Mouse (Mus musculus): ENCODE data around the gene Ubxn10.
A peak's percentile ranks its signal among the peaks of the same experiment; 100 is the strongest.

Gene Ubxn10

DNA sequence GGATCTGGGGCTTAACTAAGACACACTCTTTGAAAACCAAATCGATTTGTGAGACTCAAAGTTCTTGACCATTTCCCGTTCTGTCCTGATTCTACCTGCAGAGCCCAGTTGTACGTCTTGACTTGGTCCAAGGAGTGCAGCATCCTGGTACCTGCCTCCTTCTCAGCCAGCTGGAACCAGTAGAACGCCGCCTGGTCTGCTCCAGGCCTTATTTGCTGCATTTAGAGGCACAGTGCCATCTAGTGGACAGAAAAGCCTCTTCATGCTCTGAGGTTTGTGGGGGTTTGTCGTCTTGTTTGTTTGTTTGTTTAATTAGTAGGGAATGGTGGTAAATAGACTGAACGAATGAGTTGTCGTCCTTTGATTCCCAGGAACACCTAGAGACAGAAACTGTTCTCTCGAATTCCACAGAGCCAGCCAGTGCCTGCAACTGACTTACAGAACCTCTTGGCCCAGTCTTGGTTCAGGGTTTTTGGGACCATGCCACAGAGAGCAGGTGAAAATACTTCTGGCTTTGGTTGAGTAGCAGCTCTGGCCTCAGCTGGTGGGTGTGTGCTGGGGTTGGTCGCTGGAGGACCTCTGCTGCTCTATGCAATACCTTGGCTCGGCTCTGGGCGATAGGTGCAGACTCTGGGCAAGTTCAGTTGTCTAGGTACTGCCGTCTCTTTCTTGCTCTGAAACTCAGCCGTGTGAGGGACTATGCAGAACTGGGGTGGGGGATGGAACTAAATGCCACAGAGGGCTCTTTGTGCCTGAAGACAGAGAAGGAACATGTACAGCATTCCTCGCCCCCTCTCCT lies 36.6 kb downstream of the Ubxn10 start:
- peak; percentile 86 to 91 for DNase-seq

DNA sequence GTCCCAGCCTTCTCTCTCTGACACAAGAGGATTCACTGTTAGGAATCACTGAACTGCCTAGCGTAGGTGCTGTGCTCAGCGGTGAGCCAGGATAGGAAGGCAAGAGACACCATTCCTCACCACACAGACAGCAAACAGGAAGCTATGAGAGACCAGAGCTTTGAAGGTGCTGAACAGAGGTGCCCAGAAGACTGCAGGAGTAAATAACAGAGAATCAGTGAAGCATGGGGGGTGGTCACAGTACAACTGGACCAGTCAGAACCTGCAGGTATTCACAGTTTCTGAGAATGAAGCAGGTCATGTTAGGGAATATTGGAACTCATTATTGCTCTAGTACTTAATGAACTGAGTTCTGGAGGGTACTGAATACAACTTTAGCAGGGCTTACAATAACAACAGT lies 38.7 kb downstream of the Ubxn10 start:
- no peak for DNase-seq

DNA sequence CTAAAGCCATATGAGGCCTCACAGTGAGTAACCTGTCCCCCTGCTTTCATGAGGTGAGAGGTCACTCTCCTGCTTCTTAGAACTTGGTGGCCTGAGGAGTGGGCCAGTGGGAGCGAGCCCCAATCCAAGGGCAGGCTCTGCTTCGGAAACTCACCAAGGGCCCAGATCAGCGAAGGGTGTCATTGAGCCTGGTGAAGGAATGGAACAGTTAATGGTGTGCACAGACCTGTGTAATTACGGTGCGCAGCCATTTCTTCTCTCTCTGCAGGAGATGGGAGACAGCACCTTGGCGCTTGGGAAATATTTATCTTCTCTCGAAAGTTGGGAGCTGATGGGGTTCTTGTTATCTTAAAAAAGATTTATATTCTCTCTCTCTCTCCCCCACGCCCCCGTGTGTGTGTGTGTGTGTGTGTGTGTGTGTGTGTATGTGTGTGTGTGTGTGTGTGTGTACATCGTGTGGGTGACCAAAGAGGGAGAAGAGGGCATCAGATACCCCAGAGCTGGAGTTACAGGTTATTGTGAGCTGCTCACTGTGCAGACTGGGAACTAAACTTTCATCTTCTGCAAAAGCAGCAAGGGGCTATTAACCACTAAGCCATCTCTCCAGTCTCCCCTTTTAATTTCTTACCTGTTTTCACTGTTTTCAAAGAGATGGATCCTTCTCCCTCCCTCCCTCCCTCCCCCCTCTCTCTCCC lies 39.7 kb downstream of the Ubxn10 start:
- no peak for DNase-seq

DNA sequence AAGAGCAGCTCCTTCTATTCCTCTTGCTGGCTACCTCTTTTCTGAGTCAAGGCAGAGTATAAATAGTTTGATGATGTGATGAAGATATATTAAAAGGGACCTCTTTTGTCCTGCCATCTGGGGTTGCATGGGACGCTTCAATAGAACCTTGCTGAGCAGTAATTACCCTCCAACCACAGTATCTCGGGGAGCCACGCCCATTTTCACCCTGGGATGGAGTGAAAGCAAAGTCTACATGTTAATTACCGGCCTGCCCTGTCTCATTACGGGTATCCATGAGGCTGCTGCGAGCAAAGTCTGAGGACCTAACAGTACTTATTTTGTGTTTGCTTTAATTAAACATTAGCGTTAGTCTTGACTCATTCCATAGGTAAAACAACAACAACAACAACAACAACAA lies 40.2 kb downstream of the Ubxn10 start:
- no peak for DNase-seq

DNA sequence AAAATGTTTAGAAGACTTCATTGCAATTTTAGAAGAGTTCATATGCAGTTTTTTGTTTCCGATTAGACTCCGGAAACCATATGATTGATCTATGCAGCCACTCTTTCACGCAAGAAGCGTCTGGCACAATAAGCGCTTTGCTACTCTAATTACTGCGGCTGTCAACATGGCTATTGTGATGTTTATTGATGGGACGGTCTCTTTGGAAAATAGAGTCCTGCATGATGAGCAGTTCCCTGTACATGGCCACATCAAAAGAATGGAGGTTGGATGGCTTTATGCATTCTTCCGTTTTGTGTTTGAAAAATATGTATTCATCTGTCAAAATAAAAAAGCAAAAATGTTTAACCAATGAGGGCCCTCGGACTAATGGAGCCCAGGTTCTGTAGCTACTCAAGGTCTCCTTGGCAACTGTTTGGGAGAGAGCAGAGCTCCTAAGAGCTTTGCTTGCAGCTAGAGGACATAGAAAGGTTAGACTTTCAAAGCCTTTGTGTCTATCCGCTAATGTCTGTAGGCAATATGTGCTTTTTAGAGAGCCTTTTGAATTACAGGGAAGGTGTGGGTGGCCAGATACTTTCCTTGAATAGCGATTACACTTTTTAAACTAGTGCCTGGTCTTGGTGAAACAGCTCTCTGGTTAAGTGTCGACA lies 43.8 kb downstream of the Ubxn10 start:
- no peak for DNase-seq

DNA sequence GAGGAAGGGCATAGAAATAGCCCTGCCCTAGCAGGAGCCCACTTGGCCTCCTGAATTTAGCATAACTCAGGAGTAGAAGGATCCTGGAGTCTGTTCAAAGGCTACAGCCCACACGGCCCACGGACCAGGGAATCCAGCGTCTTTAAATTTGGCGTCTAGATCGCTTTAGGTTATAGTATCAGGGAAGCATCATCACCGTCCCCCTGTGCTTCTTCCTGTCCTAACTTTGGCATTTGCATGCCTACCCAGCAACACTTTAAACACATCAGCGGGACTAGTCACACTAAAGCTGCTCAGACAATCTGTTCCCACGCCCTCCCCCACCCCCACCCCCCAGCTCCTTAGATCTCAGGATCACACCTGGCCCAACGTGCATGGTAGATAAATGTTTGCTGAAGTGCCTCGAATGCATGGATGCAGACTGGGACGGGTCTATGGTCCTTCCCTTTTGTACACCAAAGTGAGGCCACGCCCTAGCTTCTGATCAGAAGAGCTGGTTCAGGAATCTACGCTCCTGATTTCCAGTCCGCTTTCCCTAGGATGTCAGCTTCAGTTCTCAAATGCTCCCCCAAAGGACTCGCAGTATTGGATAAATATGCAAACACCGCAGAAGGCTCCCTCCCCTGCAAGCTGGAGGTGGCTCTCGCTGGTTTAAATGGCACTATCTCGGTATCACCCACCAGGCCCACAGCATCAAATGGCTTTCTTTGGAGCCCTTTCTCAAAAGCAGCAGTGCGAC lies 45.4 kb downstream of the Ubxn10 start:
- DNase-seq, result no peak

DNA sequence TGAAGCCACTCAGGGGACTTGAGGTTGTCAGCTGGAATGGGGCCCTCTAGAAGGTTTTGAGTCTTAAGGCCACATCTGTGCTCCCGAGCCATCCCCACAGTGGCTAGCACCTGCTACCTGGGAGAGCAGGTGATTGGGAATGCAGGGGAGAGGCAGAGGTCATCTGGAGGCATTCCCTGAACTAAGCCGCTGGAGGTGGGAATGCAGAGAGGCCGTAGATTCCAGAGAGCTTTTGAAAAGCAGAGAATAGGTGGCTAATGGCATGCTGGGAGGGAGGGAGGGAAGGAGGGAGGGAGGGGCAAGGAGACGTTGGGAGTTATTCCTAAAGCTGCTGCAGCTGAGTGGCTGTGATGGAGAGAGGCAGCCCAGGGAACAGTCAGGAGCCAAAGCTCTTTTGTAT lies 46.4 kb downstream of the Ubxn10 start:
- DNase-seq, result no peak

DNA sequence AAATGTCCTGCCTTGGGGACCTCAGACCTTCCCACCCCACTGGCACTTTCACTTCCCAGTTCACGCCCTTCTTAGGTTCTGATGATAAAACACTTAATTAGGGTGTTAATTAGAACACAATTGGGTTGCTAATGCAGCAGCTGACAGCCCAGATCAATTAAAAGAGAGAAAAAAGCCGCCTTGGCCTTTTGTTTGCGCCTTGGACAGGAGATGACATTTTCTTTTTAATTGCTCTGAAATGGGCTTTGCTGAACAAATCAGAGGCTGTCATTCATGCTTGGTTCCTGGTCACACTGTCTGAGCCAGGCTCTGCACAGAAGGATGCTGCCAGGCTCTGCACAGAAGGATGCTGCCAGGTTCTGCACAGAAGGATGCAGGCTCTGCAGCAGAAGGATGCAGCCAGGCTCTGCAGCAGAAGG lies 47.9 kb downstream of the Ubxn10 start:
- DNase-seq, result peak; percentile 57 to 63

DNA sequence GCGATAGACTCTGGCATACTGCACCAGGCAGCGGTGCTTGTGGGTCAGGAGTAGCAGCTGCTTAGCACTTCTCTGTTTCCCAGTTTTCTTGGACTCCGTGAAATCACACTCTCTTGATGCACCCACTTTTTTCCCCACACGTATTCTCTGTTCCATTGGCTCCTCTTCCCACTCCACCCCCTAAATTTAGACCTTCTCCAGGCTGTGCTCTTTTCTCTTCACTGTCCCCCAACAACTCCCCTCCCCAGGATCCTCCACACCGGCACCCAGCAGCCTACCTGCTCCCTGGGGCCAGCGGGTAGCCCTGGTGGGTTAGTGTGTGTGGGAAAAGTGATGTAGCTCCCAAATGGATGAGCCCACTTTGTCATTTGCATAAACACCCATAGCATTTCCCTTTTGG lies 51.2 kb downstream of the Ubxn10 start:
- DNase-seq, result no peak

DNA sequence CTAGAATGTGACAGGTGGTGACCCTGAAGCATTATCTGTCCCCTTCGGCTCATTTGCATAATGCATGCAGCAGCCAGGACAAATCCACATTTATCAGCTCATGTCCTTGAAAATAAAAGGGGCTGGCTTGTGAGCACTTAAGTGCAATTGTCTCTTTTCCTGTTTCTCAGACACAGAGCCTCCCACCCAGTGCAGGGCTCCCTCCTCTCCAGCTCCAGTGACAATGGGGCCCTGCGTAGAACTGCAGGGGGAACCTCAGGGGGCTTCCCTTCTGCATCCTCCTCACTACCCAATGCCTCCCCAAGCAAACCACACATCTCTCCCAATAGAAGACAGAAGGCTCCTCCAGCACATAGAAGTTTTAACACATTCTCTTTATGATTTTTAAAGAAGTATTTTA lies 54.2 kb downstream of the Ubxn10 start:
- DNase-seq, result no peak

DNA sequence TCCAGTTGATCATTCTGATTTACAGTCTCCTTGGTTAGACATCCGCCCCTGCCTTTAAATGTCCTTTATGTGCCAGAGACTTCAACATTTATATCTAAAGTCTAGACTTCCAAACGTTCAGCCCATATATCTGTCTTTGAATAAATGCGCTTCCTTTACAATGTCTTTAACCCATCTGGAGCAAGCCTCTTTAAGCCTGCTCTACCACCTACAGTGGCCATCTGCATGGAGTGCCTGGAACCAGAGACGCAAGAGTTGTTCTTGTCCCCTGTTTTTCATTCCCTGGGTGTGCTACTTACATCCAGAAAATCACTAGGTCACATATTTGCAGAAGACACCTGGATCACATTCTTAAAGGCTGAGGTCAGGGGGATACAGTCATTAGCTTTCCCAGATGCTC lies 56.8 kb downstream of the Ubxn10 start:
- DNase-seq, result no peak

DNA sequence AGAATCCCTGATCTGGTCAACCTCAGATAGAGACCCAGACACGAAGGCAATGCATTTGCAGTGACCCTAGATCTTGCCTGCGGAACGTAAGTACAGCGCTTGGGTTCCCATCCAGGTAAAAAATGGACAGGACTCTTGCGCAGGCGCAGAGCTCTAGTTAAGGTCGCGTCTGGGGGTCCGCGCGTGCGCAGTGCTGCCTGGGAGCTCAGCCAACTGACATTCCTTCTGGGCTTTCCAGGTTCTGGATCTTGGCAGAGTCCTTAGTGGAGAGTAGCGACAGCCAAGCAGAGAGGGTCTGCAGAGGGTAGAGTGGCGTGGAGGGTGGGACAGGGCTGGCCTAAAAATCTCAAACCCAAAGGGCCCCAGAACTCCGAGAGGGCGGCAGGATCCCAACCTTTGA lies 59.4 kb downstream of the Ubxn10 start:
- DNase-seq, result peak; percentile 97 to 98

DNA sequence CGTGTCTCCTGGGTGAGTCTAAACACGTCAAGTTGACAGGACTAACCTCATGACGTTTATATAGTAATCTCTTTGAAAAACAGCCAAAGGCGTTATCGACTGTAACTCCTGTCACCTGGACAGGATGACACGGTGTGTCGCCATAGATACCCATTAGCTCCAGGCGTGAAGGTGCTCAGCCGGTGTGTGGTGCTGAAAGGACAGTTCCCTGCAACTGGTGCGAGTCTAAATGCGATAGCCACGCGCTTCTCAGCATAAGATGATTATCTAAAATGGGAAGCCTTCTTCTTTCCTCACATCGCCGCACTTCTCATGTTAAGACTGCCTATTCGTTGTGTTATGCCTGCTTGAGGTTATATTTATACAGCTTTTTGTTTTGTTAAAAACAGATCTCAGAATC lies 60.5 kb downstream of the Ubxn10 start:
- no peak for DNase-seq

DNA sequence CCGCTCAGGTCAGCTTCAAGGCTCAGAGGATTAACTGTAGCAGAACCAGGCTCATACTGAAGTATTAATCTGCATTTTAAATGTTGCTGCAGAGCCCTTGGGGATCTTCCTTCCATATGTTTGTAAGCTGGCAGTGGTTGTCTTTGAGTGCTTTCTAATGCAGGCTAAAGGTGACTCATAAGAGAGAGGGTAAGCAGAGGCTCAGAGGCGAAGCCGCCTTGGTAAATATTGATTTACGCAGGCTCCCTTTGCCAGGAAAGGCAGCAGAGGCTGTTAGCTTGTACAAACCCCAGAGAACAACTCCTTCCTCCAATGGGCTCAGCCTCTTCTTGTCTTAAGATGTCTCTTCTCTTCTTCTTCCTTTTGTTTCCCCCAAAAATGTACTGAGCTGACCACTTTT lies 64.8 kb downstream of the Ubxn10 start:
- DNase-seq, result no peak

DNA sequence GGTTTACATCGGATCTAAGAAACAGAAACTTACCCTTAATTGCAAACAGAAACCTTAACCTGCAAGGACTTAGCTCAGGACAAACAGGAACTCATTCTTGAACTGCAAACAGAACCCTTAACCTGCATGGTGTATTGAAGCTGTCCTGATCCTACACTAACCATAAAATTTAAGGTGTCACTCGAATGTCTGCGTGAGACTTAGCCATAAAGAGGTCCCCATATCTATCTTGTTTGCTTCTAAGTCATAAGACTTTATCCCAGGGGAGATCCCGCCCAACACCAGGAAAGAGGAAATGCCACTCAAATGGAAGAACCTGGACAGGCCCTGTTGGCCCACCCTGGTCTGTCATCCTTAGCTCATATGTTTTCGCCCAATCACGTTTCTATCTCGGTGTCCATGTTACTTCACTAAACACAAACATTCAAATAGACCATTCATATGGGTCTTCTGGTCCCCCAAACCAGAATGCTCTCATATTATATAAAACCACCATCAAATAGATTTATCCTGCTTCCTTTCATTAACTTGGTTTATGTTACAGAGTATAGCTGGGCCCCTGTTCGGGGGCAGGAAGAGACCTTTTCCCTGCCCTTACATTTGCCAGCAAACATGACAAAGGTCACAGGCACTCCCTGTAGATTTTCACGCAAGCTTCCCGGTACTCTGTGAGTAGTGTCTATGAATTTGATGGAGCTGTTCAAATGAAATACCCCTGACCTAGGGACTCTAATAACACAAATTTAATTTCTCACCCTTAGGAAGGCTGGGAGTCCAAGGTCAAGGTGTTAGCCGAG lies 66.7 kb downstream of the Ubxn10 start:
- DNase-seq, result no peak

DNA sequence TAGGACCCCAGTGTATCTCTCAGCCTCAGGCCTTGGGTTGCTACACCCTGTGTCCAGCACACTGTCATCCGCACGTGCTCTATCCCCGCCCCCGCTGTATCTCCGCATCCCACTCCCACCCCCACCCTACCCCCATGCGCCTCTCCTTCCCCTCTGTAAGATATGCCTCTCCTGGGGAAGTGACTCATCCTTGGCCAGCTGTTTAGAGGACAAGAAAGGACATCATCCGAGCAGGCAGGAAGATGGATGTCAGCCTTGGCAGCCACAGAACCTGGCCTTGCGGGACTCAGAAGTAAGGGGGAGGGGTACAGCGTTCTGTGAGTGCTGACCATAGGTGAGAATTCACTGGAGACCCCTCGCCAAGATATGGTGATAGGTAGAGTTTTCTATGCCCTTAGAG lies 70.4 kb downstream of the Ubxn10 start:
- DNase-seq, result no peak

DNA sequence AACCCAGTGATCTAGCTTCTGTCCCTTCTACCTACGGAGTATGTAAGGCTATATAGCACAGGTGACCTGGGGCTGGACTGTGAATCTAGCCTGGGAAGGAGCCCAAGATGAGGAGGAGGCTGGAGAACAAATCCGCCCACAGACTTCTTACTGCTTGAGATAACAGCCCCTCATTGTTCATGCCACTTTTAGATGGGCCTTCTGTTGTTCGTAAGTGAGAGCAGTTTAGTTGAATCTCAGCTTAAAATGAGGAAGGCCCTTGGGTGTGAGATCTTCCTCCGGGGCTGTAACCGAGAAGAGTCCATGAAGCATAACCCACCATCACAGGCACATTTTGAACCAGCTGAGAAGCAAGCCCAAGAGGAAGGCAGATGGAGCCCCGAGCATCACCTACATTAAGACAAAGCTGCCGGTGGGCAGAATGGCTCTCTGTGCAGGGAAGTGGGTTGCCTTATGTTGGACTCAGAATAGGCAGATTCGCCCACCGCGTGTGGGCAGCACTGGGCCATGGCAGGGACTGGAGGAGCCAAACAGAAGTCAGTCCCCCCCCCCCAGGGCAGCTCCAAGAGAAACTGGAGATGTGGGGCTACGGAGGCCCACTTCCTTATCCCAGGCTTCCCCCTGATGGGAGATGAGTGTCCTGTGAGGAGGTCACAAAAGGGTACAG lies 76.9 kb downstream of the Ubxn10 start:
- DNase-seq, result no peak
